Mouse (Mus musculus) effector memory CD4-positive, alpha-beta T cell, adult 5 months (primary cell): ENCODE data around the gene Spcs1. TPM values are rescaled to one million over a fixed set of nuclear protein-coding genes. Genes with fewer than 3 reads are reported as not detected.

Experiments used
- polyA plus RNA-seq: library from polyadenylated mRNA; unstranded; fragments of 100-300 nt; shearing (Covaris generic); gene quantifications from one replicate; pipeline ENCODE4 v1.2.1, GENCODE M21; 2017

Spcs1 gene
- polyA plus RNA-seq = 144 TPM

DNA sequence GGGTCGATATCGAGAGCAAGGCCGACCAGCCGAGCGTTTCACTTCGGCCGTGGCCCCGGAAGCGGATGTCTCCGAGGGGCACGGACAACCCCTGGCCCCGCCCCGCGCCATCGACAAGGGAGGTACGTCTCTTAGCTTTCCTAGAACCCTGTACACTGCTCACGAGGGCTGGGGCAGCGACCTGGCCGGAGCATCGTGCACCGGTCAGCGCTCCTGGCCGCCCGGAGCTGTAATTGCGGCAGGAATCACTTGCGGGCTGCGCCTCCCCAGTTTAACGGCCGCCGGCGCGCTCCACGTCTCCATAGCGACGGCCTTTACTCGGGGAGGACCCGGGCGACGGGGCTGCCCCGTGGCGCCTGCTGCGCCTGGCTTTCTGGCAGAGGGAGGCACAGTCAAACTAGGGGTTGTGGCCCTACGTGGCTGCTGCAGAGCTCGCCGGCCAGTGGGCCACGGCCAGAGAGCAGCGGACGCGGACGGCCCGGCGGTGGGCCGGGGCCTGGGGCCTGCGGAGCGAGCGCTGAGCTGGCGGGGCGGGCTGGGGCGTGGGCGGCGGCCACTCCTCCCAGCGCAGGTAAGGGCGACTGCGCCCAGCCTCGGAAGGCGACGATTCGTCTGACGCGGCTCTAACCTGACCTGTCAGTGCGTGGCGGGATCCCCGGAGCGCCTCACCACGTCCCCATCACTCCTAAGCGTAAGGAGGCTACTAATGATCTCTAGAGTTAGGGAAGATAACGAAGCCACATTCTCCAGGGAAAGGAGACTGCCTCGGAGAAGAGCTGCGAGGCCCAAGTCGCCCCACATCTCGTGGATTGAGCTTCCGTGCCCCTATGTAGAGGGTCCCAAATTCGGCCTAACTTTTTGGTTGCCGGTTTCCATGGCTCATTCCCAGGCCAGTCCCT, at the start of gene Spcs1, which contains the start of gene Glt8d1:
Spcs1 (minus strand) TSS at position 366 of the 899 bp plus-strand sequence.
Glt8d1 (plus strand) TSS at position 94 of the 899 bp plus-strand sequence.

DNA sequence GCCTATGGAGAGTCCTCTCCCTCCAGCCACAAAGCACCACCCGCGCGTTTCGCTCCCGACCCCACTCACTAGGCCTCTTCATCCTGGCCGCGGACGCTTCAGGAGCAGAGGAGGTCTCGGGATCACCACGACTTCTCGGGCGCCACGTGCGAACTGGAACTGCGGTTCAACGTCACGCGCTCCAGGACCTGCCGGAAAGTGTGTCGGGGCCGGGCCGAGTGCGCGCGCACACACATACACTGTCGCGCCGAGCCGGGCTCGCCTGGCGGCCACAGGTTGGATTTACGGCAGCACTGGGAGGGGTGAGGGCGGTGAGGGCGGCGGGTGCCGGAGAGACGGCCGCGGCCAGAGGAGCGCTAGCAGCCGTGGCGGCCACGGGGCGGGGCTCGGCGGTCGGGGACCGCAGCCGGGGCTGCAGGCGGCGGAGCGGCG, 17.4 kb upstream of the Spcs1 start, which contains the start of the genes Pbrm1 and Gnl3:
Pbrm1 (plus strand) TSS at position 279 of the 432 bp plus-strand sequence.
Gnl3 (minus strand) TSS at position 293 of the 432 bp plus-strand sequence.

DNA sequence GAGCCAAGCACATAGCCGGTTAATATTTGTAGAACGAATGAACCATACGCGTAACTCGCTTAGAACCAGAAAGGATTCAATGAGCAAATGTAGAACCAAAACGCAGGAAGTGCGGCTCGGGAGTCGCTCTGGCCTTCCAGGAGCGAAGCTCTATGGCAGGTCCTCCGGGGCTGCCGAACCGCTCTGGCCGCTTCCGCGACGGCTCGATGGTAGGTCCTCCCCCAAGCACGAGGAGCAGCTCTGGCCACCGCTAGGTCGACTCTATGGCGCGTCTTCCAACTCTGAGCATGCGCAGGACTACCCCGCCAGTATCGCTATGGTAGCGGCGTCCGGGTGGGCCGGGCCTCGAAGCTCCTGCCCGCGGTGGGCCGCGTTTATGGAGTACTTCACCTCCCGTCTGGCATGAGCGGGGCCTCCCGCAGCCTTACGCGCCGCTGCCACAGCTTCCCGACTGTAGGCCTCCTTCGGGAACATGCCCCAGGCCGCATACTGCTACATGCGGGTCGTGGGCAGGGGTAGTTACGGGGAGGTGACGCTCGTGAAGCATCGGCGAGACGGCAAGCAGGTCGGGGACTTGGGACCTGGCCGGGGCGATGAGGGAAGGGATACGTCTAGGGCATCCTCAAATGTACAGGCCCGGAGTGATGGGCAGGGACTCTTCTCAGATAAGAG, 50.2 kb downstream of the Spcs1 start, which contains the start of gene Nek4:
Nek4 (plus strand) TSS at position 224 of the 672 bp plus-strand sequence.

Other genes starting within 250 kb of the Spcs1 start
- 21.7 TPM for gene Tmem110, start 176.1 kb downstream of the Spcs1 start, polyA plus RNA-seq
- gene Mustn1, start 122.5 kb downstream of the Spcs1 start, polyA plus RNA-seq = not detected
- gene Itih4, start 115.2 kb downstream of the Spcs1 start, polyA plus RNA-seq = not detected
- gene Itih3, start 77.9 kb downstream of the Spcs1 start, polyA plus RNA-seq = not detected
- gene Itih1, start 58.4 kb downstream of the Spcs1 start, polyA plus RNA-seq = not detected
- gene Nek4, start 50.3 kb downstream of the Spcs1 start, polyA plus RNA-seq = 5.5 TPM
- gene Glt8d1, start 272 bp downstream of the Spcs1 start, polyA plus RNA-seq = 9.7 TPM
- 135 TPM for gene Pbrm1, start 17.5 kb upstream of the Spcs1 start, polyA plus RNA-seq
- 140 TPM for gene Gnl3, start 17.5 kb upstream of the Spcs1 start, polyA plus RNA-seq
- gene Smim4, start 127.3 kb upstream of the Spcs1 start, polyA plus RNA-seq = 41.6 TPM
- not detected for gene Nt5dc2, start 129.4 kb upstream of the Spcs1 start, polyA plus RNA-seq
- 0.76 TPM for gene Stab1, start 167.0 kb upstream of the Spcs1 start, polyA plus RNA-seq
- not detected for gene Tnnc1, start 206.6 kb upstream of the Spcs1 start, polyA plus RNA-seq
- gene Nisch, start 215.3 kb upstream of the Spcs1 start, polyA plus RNA-seq = 242 TPM
- not detected for gene Sema3g, start 216.2 kb upstream of the Spcs1 start, polyA plus RNA-seq
- gene Phf7, start 249.6 kb upstream of the Spcs1 start, polyA plus RNA-seq = 6.8 TPM
- 78.6 TPM for gene Bap1, start 249.8 kb upstream of the Spcs1 start, polyA plus RNA-seq